Comparison of ENCODE assay signal across 9 mouse cellular contexts in genomic region chr5:128704134-128704904, GRCm38 (mm10). TPM values are rescaled to one million over a fixed set of nuclear protein-coding genes. Genes with fewer than 3 reads are reported as not detected.
DNase-seq lines count a peak whose midpoint lies in the region; ATAC-seq and TF ChIP-seq lines count a peak whose summit lies in the region.
"Had no signal": no experiment of that assay in that cellular context is flagged by ENCODE, and none has a peak within 500 bp of the region (broad histone marks: within the 10 kb centered on the region; RNA-seq: fewer than 3 reads in every experiment).

No protein-coding gene starts in this region.

- ATAC-seq in heart, embryonic 12.5 days (ENCODE audit: insufficient number of reproducible peaks, low FRiP score): no peak; the same call in 1 of the 2 replicates
- peak; percentile 68 for ATAC-seq in forebrain, embryonic 13.5 days
- peak; percentile 91 for ATAC-seq in midbrain, embryonic 11.5 days (ENCODE audit: low FRiP score)

- peak overlapping the region; percentile 19; the same call in 1 of the 2 replicates for H3K9ac ChIP-seq in heart, embryonic 12.5 days
- H3K9ac ChIP-seq in ES-Bruce4 (ENCODE audit: low read depth, poor library complexity, severe bottlenecking): no peak overlapping the region
- no peak overlapping the region for H3K9ac ChIP-seq in forebrain, embryonic 13.5 days
- no peak overlapping the region for H3K9ac ChIP-seq in midbrain, embryonic 11.5 days (ENCODE audit: low read length)

- no peak for TF ChIP-seq POLR2A in ES-Bruce4 (IDR thresholded peaks at IDR 0.05; ENCODE audit: insufficient read depth, low read length)

- no peaks in the 10 kb centered on the region for H3K36me3 ChIP-seq in heart, embryonic 12.5 days
- H3K36me3 ChIP-seq in ES-Bruce4 (ENCODE audit: control insufficient read depth, insufficient read depth, low read length, poor library complexity, severe bottlenecking): no peaks in the 10 kb centered on the region
- no peaks in the 10 kb centered on the region for H3K36me3 ChIP-seq in forebrain, embryonic 13.5 days (ENCODE audit: poor library complexity, severe bottlenecking)
- H3K36me3 ChIP-seq in midbrain, embryonic 11.5 days (ENCODE audit: control insufficient read depth, insufficient read depth, low read length): no peaks in the 10 kb centered on the region

- DNase-seq in heart, adult 18-20 months: no peak
- peak; percentile 91 for DNase-seq in midbrain, embryonic 11.5 days (ENCODE audit: low spot score, missing footprints)
- DNase-seq in gastrocnemius, adult 18-20 months (ENCODE audit: low spot score): no peak
- DNase-seq in urinary bladder, postnatal 14 days (ENCODE audit: low spot score): no peak
- no peak for DNase-seq in cerebellum, adult 11 months

- no peaks in the 10 kb centered on the region for H3K27me3 ChIP-seq in heart, embryonic 12.5 days (replicated peaks)
- H3K27me3 ChIP-seq in ES-Bruce4 (ENCODE audit: control insufficient read depth, insufficient read depth, low read length, poor library complexity, severe bottlenecking): no peaks in the 10 kb centered on the region
- H3K27me3 ChIP-seq in forebrain, embryonic 13.5 days: no peaks in the 10 kb centered on the region
- H3K27me3 ChIP-seq in midbrain, embryonic 11.5 days (ENCODE audit: control insufficient read depth, insufficient read depth, low read length): no peaks in the 10 kb centered on the region

- H3K4me1 ChIP-seq in heart, embryonic 12.5 days (replicated peaks): 0 out of 2 replicates have a peak, but pooled peaks cover 5% of the 10 kb centered on the region
- no peaks in the 10 kb centered on the region for H3K4me1 ChIP-seq in ES-Bruce4 (ENCODE audit: control insufficient read depth, insufficient read depth, low read length)
- 0 out of 2 replicates have a peak, but pooled peaks cover 6% of the 10 kb centered on the region for H3K4me1 ChIP-seq in forebrain, embryonic 13.5 days
- peaks cover 3% of the 10 kb centered on the region; the same call in 1 of the 2 replicates for H3K4me1 ChIP-seq in midbrain, embryonic 11.5 days (ENCODE audit: control insufficient read depth, insufficient read depth, low read length)

- H3K4me3 ChIP-seq in heart, embryonic 12.5 days: peak overlapping the region; percentile 6; the same call in 1 of the 2 replicates
- H3K4me3 ChIP-seq in ES-Bruce4 (ENCODE audit: low read depth, low read length): no peak overlapping the region
- H3K4me3 ChIP-seq in forebrain, embryonic 13.5 days: no peak overlapping the region
- no peak overlapping the region for H3K4me3 ChIP-seq in midbrain, embryonic 11.5 days (ENCODE audit: low read depth, low read length)

- TF ChIP-seq EP300 in ES-Bruce4 (IDR thresholded peaks at IDR 0.05; ENCODE audit: insufficient read depth, low read depth, low read length): no peak

- H3K27ac ChIP-seq in heart, embryonic 12.5 days (ENCODE audit: poor library complexity, severe bottlenecking): no peak overlapping the region
- H3K27ac ChIP-seq in ES-Bruce4 (ENCODE audit: insufficient read depth, low read length): no peak overlapping the region
- no peak overlapping the region for H3K27ac ChIP-seq in forebrain, embryonic 13.5 days
- H3K27ac ChIP-seq in midbrain, embryonic 11.5 days (ENCODE audit: low read depth, low read length): no peak overlapping the region
- H3K27ac ChIP-seq: macrophage had no signal

- WGBS in heart, embryonic 12.5 days: 36% methylated on average over 17 of the region's 19 CpGs
- WGBS in forebrain, embryonic 13.5 days: 41% methylated on average over 15 of the region's 19 CpGs
- 31% methylated on average over 18 of the region's 19 CpGs for WGBS in midbrain, embryonic 11.5 days

- peak overlapping the region; percentile 54 for H3K4me2 ChIP-seq in heart, embryonic 12.5 days
- H3K4me2 ChIP-seq in forebrain, embryonic 13.5 days: no peak overlapping the region; the same call in 1 of the 2 replicates
- peak overlapping the region; percentile 22 for H3K4me2 ChIP-seq in midbrain, embryonic 11.5 days

- peak; percentile 67 for TF ChIP-seq CTCF in ES-Bruce4 (IDR thresholded peaks at IDR 0.05; ENCODE audit: low read depth, low read length)

- H3K9me3 ChIP-seq in heart, embryonic 12.5 days (replicated peaks): peaks cover 4% of the 10 kb centered on the region; the same call in 1 of the 2 replicates
- H3K9me3 ChIP-seq in ES-Bruce4 (replicated peaks; ENCODE audit: control insufficient read depth, insufficient read depth, low read length, poor library complexity, severe bottlenecking): no peaks in the 10 kb centered on the region
- peaks cover 6% of the 10 kb centered on the region for H3K9me3 ChIP-seq in forebrain, embryonic 13.5 days (replicated peaks)
- no peaks in the 10 kb centered on the region for H3K9me3 ChIP-seq in midbrain, embryonic 11.5 days (ENCODE audit: control insufficient read depth, low read length)

RNA-seq across cellular contexts. Expression of gene Piwil1, which starts 2.0 kb away (rescaled TPM):
- not detected in 2 replicates for polyA plus RNA-seq in heart, embryonic 12.5 days (2016; fragmentation: Nextera tagmentation; extraction: Ambion mirVana)
- not detected for total RNA-seq in heart, adult 18-20 months (2021)
- polyA plus RNA-seq in ES-Bruce4 (2011; ENCODE audit: insufficient read depth, insufficient read length, low read depth, missing spikeins): not detected in 2 replicates
- 0.16 TPM in 1 of 2 replicates, not detected in the other for polyA plus RNA-seq in forebrain, embryonic 13.5 days (2015; fragmentation: Nextera tagmentation; extraction: Ambion mirVana)
- polyA plus RNA-seq in midbrain, embryonic 11.5 days (2014; fragmentation: Nextera tagmentation; extraction: Ambion mirVana): 0.14 TPM in 1 of 2 replicates, not detected in the other
- under 1 TPM in 1 of 2 experiments, not detected in 1; 0.05 TPM for total RNA-seq in gastrocnemius, adult 18-20 months (2021)
- polyA plus RNA-seq: macrophage had no signal
